Mouse (Mus musculus): ENCODE data around the gene Pxylp1.

DNA sequence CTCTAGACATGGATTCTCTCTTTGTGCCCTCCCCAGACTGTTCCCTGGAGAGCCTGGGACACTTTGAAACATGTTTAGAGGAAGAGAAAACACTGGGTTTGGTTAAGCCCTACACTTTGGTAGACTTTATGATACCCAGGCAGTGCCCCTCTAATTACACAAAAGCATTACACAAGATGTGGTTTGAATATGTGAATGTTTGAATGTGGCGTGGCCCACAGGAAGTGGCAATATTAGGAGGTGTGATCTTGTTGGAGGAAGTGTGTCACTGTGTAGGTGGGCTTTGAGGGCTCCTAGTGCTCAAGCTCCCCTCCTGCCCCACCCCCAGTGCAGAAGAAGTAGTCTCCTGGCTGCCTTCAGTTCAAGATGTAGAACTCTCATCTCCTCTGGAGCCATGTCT lies 4.2 kb upstream of the Pxylp1 start:
- TF ChIP-seq CTCF (IDR thresholded peaks at IDR 0.05; ENCODE audit: low read depth, low read length) (no peak), GATA1 (IDR thresholded peaks at IDR 0.05; ENCODE audit: borderline replicate concordance, low read length) (no peak), POLR2AphosphoS5 (IDR thresholded peaks at IDR 0.05; ENCODE audit: insufficient replicate concordance, low read depth, low read length) (no peak)

Measured in G1E (cell line).